Mouse (Mus musculus) liver, embryonic 14.5 days (tissue): ENCODE data around the gene Lrrc36. TPM values are rescaled to one million over a fixed set of nuclear protein-coding genes. Genes with fewer than 3 reads are reported as not detected.

Experiments
- ATAC-seq: fragments of 200-750 bp; cut with Nextera tagmentation; 2 replicates; pipeline ENCODE4 v1.8.0; 2017; ENCODE audit warnings: moderate number of reproducible peaks, mild to moderate bottlenecking, moderate library complexity; ENCODE audit not compliant: insufficient read depth
- DNase-seq, 3 experiments: peaks; one replicate each; pipeline ENCODE4 v3.0.0-alpha.2; 2012 to 2013; ENCODE audit warnings: low read depth in 3 of 3, low spot score in 3 of 3
- H3K27ac ChIP-seq: fragments of 300-500 bp; sonication (generic); 2 replicates; pipeline ENCODE4 v1.5.1; 2014; ENCODE audit warnings: moderate library complexity, mild to moderate bottlenecking, control low read depth, inconsistent platforms
- H3K27me3 ChIP-seq: fragments of 300-500 bp; sonication (generic); 2 replicates; pipeline ENCODE4 v1.6.1; 2014; ENCODE audit warnings: mild to moderate bottlenecking, low read length, moderate library complexity; ENCODE audit not compliant: control insufficient read depth, insufficient read depth
- H3K36me3 ChIP-seq: fragments of 300-500 bp; sonication (generic); replicated peaks from 2 replicates; pipeline ENCODE4 v1.6.1; 2014; ENCODE audit warnings: low read depth; ENCODE audit not compliant: control insufficient read depth, insufficient read depth
- H3K4me1 ChIP-seq, 2 experiments: fragments of 200-500 bp in 1 of 2; fragments of 300-500 bp in 1 of 2; sonication (generic) in 1 of 2; replicated peaks; 2 replicates each; pipeline ENCODE4 v1.6.1; 2012 to 2014; ENCODE audit warnings: antibody characterized with exemption in 1 of 2, inconsistent platforms in 1 of 2, low read length in 1 of 2; ENCODE audit not compliant: control insufficient read depth in 2 of 2, insufficient read depth in 2 of 2
- H3K4me2 ChIP-seq: fragments of 300-500 bp; sonication (generic); 2 replicates; pipeline ENCODE4 v1.6.1; 2014; ENCODE audit warnings: low read depth, mild to moderate bottlenecking, control low read depth, moderate library complexity
- H3K4me3 ChIP-seq, 2 experiments: fragments of 200-500 bp in 1 of 2; fragments of 300-500 bp in 1 of 2; sonication (generic) in 1 of 2; 2 replicates each; pipeline ENCODE4 v1.5.1; 2012 to 2014; ENCODE audit warnings: low read depth in 2 of 2, low read length in 2 of 2, mild to moderate bottlenecking in 2 of 2, control low read depth in 1 of 2, inconsistent platforms in 1 of 2, moderate library complexity in 1 of 2; ENCODE audit not compliant: insufficient read depth in 1 of 2
- H3K9ac ChIP-seq: fragments of 300-500 bp; sonication (generic); replicated peaks from 2 replicates; pipeline ENCODE4 v1.6.1; 2014; ENCODE audit warnings: mild to moderate bottlenecking, control low read depth, moderate library complexity
- H3K9me3 ChIP-seq: fragments of 300-500 bp; sonication (generic); 2 replicates; pipeline ENCODE4 v1.6.1; 2016; ENCODE audit warnings: low read length, mixed read lengths; ENCODE audit not compliant: control insufficient read depth
- CTCF ChIP-seq: IDR thresholded peaks from 2 replicates; pipeline ENCODE4 v1.5.1; 2016; ENCODE audit warnings: antibody characterized with exemption, low read depth, control low read depth
- EP300 ChIP-seq: IDR thresholded peaks from 2 replicates; pipeline ENCODE4 v1.6.1; 2016; ENCODE audit warnings: antibody characterized with exemption, low read depth
- WGBS: fragments of 180-500 bp; shearing (Covaris S2); extraction: QIAGEN DNeasy Blood & Tissue Kit; methylation state at CpG from one replicate; pipeline ENCODE4 v1.1.7; 2014; ENCODE audit not compliant: insufficient replicate concordance; 5-methylcytosine and 5-hydroxymethylcytosine counted together
- polyA plus RNA-seq, 2 experiments: library from polyadenylated mRNA; depleted of rRNA in 1 of 2; stranded (reverse) in 1 of 2; unstranded in 1 of 2; fragments of >200 nt; fragmentation: Nextera tagmentation in 1 of 2; extraction: Ambion mirVana in 1 of 2; gene quantifications; 2 replicates each; pipeline versions ENCODE4 v1.2.1 to v1.2.3; 2012 to 2014

Gene Lrrc36
- polyA plus RNA-seq, 2 experiments = 0.08 to 0.09 TPM

- TF ChIP-seq CTCF = no peak
- no peak for TF ChIP-seq EP300
Measured at GRCm38 (mm10) chr8:105404496-105404895, 8.9 kb upstream of the Lrrc36 start.

DNA sequence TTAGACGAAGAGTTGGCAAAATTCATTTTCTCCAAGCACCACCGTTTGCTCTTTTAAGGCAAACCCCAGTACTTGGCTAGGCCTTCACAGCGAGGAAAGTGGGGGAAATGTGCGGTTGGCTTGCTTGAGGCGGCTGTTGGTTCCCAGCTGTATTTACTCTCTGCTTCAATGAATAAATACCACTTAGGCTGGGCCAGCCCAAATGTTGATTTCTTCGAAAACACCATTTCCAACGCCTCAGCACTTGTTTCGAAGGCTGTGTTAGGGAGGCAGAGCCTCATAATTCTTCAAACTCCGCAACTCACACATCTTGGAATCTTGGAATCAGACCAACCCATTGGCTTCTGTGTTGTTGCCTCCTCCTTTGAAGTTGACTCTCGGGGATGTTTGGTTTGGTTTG, 7.0 kb upstream of the Lrrc36 start:
- DNase-seq (no peak), ATAC-seq (no peak)
- WGBS = 60% methylated on average over 10 of the region's 10 CpGs
- no peaks in the 10 kb centered on the region for H3K36me3 ChIP-seq
- H3K27me3 ChIP-seq = no peaks in the 10 kb centered on the region
- H3K9ac ChIP-seq = no peak overlapping the region
- H3K4me3 ChIP-seq = no peak overlapping the region
- H3K27ac ChIP-seq = no peak overlapping the region
- H3K4me2 ChIP-seq = no peak overlapping the region
- TF ChIP-seq EP300 = no peak
- TF ChIP-seq CTCF = no peak
- no peaks in the 10 kb centered on the region for H3K9me3 ChIP-seq
- no peaks in the 10 kb centered on the region for H3K4me1 ChIP-seq

More at GRCm38 (mm10) chr8:105404496-105404895, 8.9 kb upstream of the Lrrc36 start:
- DNase-seq = no peak
- 46% methylated on average over 1 of the region's 1 CpGs for WGBS
- Histone ChIP-seq H3K9me3 (no peaks in the 10 kb centered on the region), H3K4me3 (no peak overlapping the region), H3K4me1 (no peaks in the 10 kb centered on the region), H3K27me3 (no peaks in the 10 kb centered on the region), H3K27ac (no peak overlapping the region), H3K36me3 (no peaks in the 10 kb centered on the region), H3K4me2 (no peak overlapping the region), H3K9ac (no peak overlapping the region)
- ATAC-seq = no peak

DNA sequence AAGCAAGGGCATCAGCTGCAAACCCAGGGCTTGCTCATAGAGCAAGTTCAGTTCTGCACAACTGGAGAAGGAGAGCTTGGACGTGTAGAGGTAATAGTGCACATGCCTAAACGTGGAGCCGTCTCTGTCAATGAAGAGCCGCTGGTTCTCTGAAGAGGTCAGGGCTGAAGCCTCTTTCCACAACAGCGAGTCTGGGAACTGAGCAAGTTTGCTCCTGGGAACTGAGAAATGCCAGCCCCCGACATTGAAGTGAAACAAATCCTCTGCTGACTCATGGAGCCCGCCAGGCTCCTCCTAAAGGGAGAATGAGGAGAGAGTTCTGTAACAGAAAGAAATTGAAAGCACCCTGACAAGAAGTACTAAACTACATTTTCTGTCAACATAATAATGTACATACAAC, 5.0 kb upstream of the Lrrc36 start:
- DNase-seq = no peak

GRCm38 (mm10) chr8:105409947-105410346, 3.4 kb upstream of the Lrrc36 start:
- Histone ChIP-seq H3K9me3 (no peaks in the 10 kb centered on the region), H3K4me2 (no peak overlapping the region), H3K36me3 (no peaks in the 10 kb centered on the region), H3K4me3 (no peak overlapping the region), H3K9ac (no peak overlapping the region), H3K27me3 (peaks cover 21% of the 10 kb centered on the region), H3K4me1 (peaks cover 0 to 3% of the 10 kb centered on the region in 2 experiments; a peak in 1 of 4 replicates), H3K27ac (no peak overlapping the region)
- TF ChIP-seq CTCF (no peak), EP300 (no peak)
- WGBS = 88% methylated on average over 6 of the region's 6 CpGs
- ATAC-seq = no peak
- no peak for DNase-seq

More for the DNA sequence above, 5.0 kb upstream of the Lrrc36 start:
- Histone ChIP-seq H3K36me3 (no peaks in the 10 kb centered on the region), H3K4me1 (no peaks in the 10 kb centered on the region), H3K9ac (no peak overlapping the region), H3K4me2 (no peak overlapping the region), H3K27ac (no peak overlapping the region), H3K9me3 (no peaks in the 10 kb centered on the region), H3K27me3 (peaks cover 7% of the 10 kb centered on the region), H3K4me3 (no peak overlapping the region)
- ATAC-seq = no peak
- WGBS = 59% methylated on average over 7 of the region's 7 CpGs
- no peak for TF ChIP-seq EP300
- no peak for TF ChIP-seq CTCF

DNA sequence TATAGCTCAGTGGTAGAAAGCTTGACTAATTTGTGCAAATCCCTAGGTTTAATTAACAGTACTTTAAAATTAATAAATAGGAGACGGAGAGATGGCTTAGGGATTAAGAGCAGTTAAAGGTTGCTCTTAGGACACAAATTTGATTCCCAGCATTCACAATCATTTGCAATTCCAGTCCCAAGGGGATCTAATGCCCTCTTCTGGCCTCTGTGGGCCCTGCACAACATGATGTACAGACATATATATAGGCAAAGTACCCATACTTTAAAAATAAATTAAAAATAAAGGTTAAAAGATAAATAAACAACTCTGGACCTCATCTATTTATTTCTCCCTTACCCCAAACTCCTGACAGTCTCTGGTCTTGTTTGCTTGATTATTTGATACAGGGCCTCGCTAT, 5.6 kb downstream of the Lrrc36 start:
- no peak overlapping the region for H3K4me2 ChIP-seq
- TF ChIP-seq EP300 (no peak), CTCF (peak; percentile 12; the same call in 1 of the 2 replicates)
- H3K9me3 ChIP-seq = no peaks in the 10 kb centered on the region
- peaks cover 7% of the 10 kb centered on the region for H3K27me3 ChIP-seq
- no peak for DNase-seq
- WGBS = 63% methylated on average over 2 of the region's 2 CpGs
- no peak overlapping the region for H3K27ac ChIP-seq
- no peak overlapping the region for H3K9ac ChIP-seq
- H3K4me3 ChIP-seq = no peak overlapping the region
- no peaks in the 10 kb centered on the region for H3K4me1 ChIP-seq
- no peaks in the 10 kb centered on the region for H3K36me3 ChIP-seq
- ATAC-seq = no peak
